Mouse (Mus musculus) stomach, embryonic 14.5 days (tissue): ENCODE results near the gene Zfp69. TPM values are rescaled to one million over a fixed set of nuclear protein-coding genes. Genes with fewer than 3 reads are reported as not detected.

Experiments used
- microRNA-seq: library from miRNA; unstranded; fragments of <30 nt; microRNA quantifications from one replicate; pipeline ENCODE4, GENCODE M21; 2016
- polyA plus RNA-seq: library from polyadenylated mRNA; unstranded; fragments of >200 nt; fragmentation: Nextera tagmentation; extraction: Ambion mirVana; gene quantifications from 2 replicates; pipeline ENCODE4 v1.2.1, GENCODE M21; 2014

The Zfp69 gene
- polyA plus RNA-seq, 1 experiment from 2014 or later: 6.5 TPM

Small RNA genes within 50 kb of the gene (microRNA-seq; reads per million reads assigned to microRNA genes)
- gene Mir7015: not detected

Other genes starting within 250 kb of the Zfp69 start
- 2.1 and 2.5 TPM in 2 replicates for gene Kcnq4, start 203.1 kb downstream of the Zfp69 start, polyA plus RNA-seq
- gene Nfyc, start 120.1 kb downstream of the Zfp69 start, polyA plus RNA-seq: 102 and 108 TPM in 2 replicates
- 0.88 and 1.7 TPM in 2 replicates for gene Rims3, start 96.9 kb downstream of the Zfp69 start, polyA plus RNA-seq
- gene Exo5, start 26.7 kb downstream of the Zfp69 start, polyA plus RNA-seq: 23.5 and 25.2 TPM in 2 replicates
- 15.2 and 16.8 TPM in 2 replicates for gene Smap2, start 65.5 kb upstream of the Zfp69 start, polyA plus RNA-seq
- gene Col9a2, start 87.7 kb upstream of the Zfp69 start, polyA plus RNA-seq: 8.1 and 9.9 TPM in 2 replicates
- gene Zmpste24, start 146.5 kb upstream of the Zfp69 start, polyA plus RNA-seq: 25.2 and 26.2 TPM in 2 replicates
- gene Tmco2, start 157.5 kb upstream of the Zfp69 start, polyA plus RNA-seq: not detected in 2 replicates